Mouse (Mus musculus) liver, embryonic 15.5 days (tissue): ENCODE measurements around the gene Polr2i. TPM values are rescaled to one million over a fixed set of nuclear protein-coding genes. Genes with fewer than 3 reads are reported as not detected.
A peak's percentile ranks its signal among the peaks of the same experiment; 100 is the strongest.
"Not testable (repeated sequence)": the region's sequence is repeated elsewhere in the genome, so short reads cannot be mapped to it uniquely, and the experiment has no call there.

Experiments
- ATAC-seq: fragments of 200-750 bp; cut with Nextera tagmentation; 2 replicates; pipeline ENCODE4 v1.8.0; 2017; ENCODE audit warnings: moderate number of reproducible peaks, mild to moderate bottlenecking, moderate library complexity; ENCODE audit not compliant: insufficient read depth
- H3K27ac ChIP-seq: fragments of 300-500 bp; sonication (generic); replicated peaks from 2 replicates; pipeline ENCODE4 v1.5.1; 2015; ENCODE audit warnings: mild to moderate bottlenecking, inconsistent platforms
- H3K27me3 ChIP-seq: fragments of 300-500 bp; sonication (generic); 2 replicates; pipeline ENCODE4 v1.6.1; 2015; ENCODE audit warnings: mild to moderate bottlenecking, inconsistent platforms
- H3K36me3 ChIP-seq: fragments of 300-500 bp; sonication (generic); replicated peaks from 2 replicates; pipeline ENCODE4 v1.6.1; 2015; ENCODE audit warnings: moderate library complexity, mild to moderate bottlenecking, inconsistent platforms
- H3K4me1 ChIP-seq: fragments of 300-500 bp; sonication (generic); replicated peaks from 2 replicates; pipeline ENCODE4 v1.6.1; 2015; ENCODE audit warnings: inconsistent platforms
- H3K4me2 ChIP-seq: fragments of 300-500 bp; sonication (generic); 2 replicates; pipeline ENCODE4 v1.6.1; 2015; ENCODE audit warnings: moderate library complexity, mild to moderate bottlenecking, inconsistent platforms
- H3K4me3 ChIP-seq: fragments of 300-500 bp; sonication (generic); replicated peaks from 2 replicates; pipeline ENCODE4 v1.5.1; 2015; ENCODE audit warnings: mild to moderate bottlenecking, inconsistent platforms
- H3K9ac ChIP-seq: fragments of 300-500 bp; sonication (generic); 2 replicates; pipeline ENCODE4 v1.6.1; 2015; ENCODE audit warnings: moderate library complexity, mild to moderate bottlenecking, inconsistent platforms
- H3K9me3 ChIP-seq: fragments of 300-500 bp; sonication (generic); replicated peaks from 2 replicates; pipeline ENCODE4 v1.6.1; 2016; ENCODE audit warnings: inconsistent platforms
- WGBS: fragments of 180-500 bp; shearing (Covaris S2); methylation state at CpG from one replicate; pipeline ENCODE4 v1.1.7; 2015; ENCODE audit warnings: mixed read lengths; ENCODE audit not compliant: insufficient replicate concordance; 5-methylcytosine and 5-hydroxymethylcytosine counted together
- polyA plus RNA-seq: library from polyadenylated mRNA; unstranded; fragments of >200 nt; fragmentation: Nextera tagmentation; extraction: Ambion mirVana; gene quantifications from 2 replicates; pipeline ENCODE4 v1.2.1, GENCODE M21; 2015

The Polr2i gene
- polyA plus RNA-seq, 1 experiment from 2014 or later = 43.3 TPM

- Histone ChIP-seq H3K9ac (peak overlapping the region; percentile 67), H3K36me3 (peaks cover 14% of the 10 kb centered on the region), H3K4me2 (peak overlapping the region; percentile 95), H3K4me3 (peak overlapping the region; percentile 75), H3K4me1 (peaks cover 25% of the 10 kb centered on the region), H3K27me3 (no peaks in the 10 kb centered on the region), H3K9me3 (no peaks in the 10 kb centered on the region), H3K27ac (peak overlapping the region; percentile 92)
- 4% methylated on average over 24 of the region's 24 CpGs for WGBS
- ATAC-seq = peak; percentile 9; the same call in 1 of the 2 replicates
Measured at GRCm38 (mm10) chr7:30232631-30233148, 942 bp downstream of the Polr2i start.

- no peak overlapping the region for H3K9ac ChIP-seq
- 83% methylated on average over 20 of the region's 20 CpGs for WGBS
- H3K27me3 ChIP-seq = no peaks in the 10 kb centered on the region
- H3K27ac ChIP-seq = no peak overlapping the region
- peak overlapping the region; percentile 75 for H3K4me3 ChIP-seq
- H3K4me1 ChIP-seq = peaks cover 25% of the 10 kb centered on the region
- no peaks in the 10 kb centered on the region for H3K9me3 ChIP-seq
- H3K4me2 ChIP-seq = peak overlapping the region; percentile 95
- H3K36me3 ChIP-seq = peaks cover 11% of the 10 kb centered on the region
- ATAC-seq = no peak
Measured at GRCm38 (mm10) chr7:30233387-30233786, 1.6 kb downstream of the Polr2i start.

GRCm38 (mm10) chr7:30234276-30234858 is 2.6 kb downstream of the Polr2i start:
- H3K9me3 ChIP-seq = no peaks in the 10 kb centered on the region
- H3K4me3 ChIP-seq = no peak overlapping the region
- no peak overlapping the region for H3K27ac ChIP-seq
- H3K4me2 ChIP-seq = no peak overlapping the region
- no peaks in the 10 kb centered on the region for H3K27me3 ChIP-seq
- WGBS = 84% methylated on average over 15 of the region's 15 CpGs
- peaks cover 11% of the 10 kb centered on the region for H3K36me3 ChIP-seq
- no peak overlapping the region for H3K9ac ChIP-seq
- peaks cover 25% of the 10 kb centered on the region for H3K4me1 ChIP-seq
- no peak for ATAC-seq

DNA sequence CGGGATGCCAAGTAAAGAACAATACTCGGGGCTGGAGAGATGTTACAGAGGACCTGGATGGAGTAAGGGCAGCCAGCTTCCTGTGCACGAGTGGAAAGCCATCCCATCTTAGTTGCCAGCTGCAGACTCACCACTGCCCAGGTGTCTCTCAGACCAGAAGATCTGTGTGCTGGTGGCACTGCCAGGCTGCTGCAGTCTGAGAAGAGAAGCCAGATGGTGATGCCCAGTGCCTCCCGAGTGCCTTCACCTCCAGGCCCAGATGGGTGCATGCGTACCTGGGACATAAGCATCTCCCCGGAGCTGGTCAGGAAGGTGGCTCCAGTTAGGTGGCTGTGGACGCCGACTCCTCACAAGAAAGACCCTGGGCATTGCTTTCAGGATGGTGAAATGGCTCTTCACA is 3.3 kb downstream of the Polr2i start:
- 78% methylated on average over 8 of the region's 8 CpGs for WGBS
- Histone ChIP-seq H3K9me3 (no peaks in the 10 kb centered on the region), H3K9ac (no peak overlapping the region), H3K4me3 (no peak overlapping the region), H3K27me3 (no peaks in the 10 kb centered on the region), H3K27ac (no peak overlapping the region), H3K4me1 (peaks cover 25% of the 10 kb centered on the region), H3K36me3 (peaks cover 17% of the 10 kb centered on the region), H3K4me2 (no peak overlapping the region)
- no peak for ATAC-seq

GRCm38 (mm10) chr7:30235625-30236024 is 3.9 kb downstream of the Polr2i start, which contains the start of gene Ovol3:
TSS of gene Ovol3 (minus strand) at chr7:30235725.
- H3K36me3 ChIP-seq = peaks cover 22% of the 10 kb centered on the region
- H3K4me3 ChIP-seq = no peak within 1 kb of the TSS
- no peak for ATAC-seq
- H3K4me1 ChIP-seq = peaks cover 23% of the 10 kb centered on the region
- WGBS = 67% methylated on average over 4 of the region's 4 CpGs
- H3K9me3 ChIP-seq = no peaks in the 10 kb centered on the region
- no peak within 1 kb of the TSS for H3K4me2 ChIP-seq
- H3K27me3 ChIP-seq = no peaks in the 10 kb centered on the region
- no peak within 1 kb of the TSS for H3K27ac ChIP-seq
- H3K9ac ChIP-seq = no peak within 1 kb of the TSS

DNA sequence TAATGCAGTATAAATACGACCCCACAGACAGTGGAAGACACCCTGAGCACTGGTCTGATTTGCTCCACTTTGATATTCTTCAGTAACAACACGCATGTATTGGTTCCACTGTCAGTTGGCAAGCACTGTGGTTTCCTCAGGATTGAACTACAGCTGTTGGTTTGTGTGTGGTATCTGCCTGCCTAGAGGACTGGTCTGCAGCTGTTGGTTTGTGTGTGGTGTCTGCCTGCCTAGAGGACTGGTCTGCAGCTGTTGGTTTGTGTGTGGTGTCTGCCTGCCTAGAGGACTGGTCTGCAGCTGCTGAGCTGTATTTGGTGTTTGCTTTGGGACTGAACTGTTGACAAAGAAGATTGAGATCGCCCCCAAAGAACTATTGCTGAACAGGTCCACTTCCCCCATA is 5.6 kb downstream of the Polr2i start:
- WGBS = 63% methylated on average over 3 of the region's 3 CpGs
- not testable (repeated sequence) for H3K27me3 ChIP-seq, H3K4me3 ChIP-seq, H3K9me3 ChIP-seq, ATAC-seq, H3K27ac ChIP-seq, H3K4me2 ChIP-seq, H3K9ac ChIP-seq
- Histone ChIP-seq H3K4me1 (peaks cover 13% of the 10 kb centered on the region), H3K36me3 (peaks cover 40% of the 10 kb centered on the region)

DNA sequence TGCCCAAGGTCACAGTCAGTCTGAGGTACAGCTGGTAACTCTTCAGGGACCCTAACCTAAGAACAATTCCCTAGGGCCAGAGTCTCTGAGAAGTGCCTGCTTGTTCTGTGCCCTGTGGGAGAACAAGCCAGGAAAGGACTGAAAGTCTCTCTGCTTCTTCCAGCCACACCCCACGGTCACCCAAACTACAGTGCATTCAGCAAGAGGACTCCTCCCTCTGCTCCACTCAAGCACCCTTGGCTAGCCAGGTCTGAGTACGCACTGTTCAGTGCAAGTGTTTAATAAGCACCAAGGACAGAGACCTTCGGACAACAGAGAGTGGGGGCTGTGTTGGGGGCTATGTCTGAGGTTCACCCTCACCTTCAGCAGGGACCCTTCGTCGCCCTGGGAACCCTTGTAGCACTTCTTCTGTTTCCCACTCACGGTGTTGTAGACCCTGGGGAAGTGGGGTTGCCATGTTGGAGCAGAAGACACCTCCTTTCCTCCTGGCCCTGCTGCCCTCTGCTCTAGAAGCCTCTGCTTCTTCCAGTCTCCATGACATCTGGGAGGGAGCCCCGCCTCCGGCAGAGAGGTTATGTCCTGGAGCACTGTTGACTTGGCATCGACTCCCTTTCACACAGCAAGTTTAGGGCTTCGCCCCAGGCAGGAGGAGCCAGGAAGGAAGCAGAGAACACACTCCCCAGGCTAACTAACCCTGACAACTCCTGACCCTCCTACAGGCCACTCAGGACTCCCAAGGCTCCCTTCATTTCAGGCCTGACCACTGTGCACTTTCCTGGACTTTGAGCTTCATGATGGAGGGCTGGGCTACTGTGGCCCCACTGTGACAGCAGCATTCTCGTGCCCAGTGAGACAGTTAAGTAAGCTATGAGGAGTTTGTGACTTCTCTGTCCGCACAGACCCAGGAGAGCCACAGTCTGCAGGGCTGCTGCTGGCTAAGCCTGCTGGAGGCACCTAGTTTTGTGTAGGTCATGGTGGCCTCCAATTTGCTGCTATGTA is 20.5 kb downstream of the Polr2i start:
- Histone ChIP-seq H3K4me3 (no peak overlapping the region), H3K9me3 (no peaks in the 10 kb centered on the region), H3K4me2 (no peak overlapping the region), H3K27ac (no peak overlapping the region), H3K4me1 (peaks cover 4% of the 10 kb centered on the region; the same call in 1 of the 2 replicates), H3K27me3 (no peaks in the 10 kb centered on the region), H3K9ac (no peak overlapping the region), H3K36me3 (peaks cover 58% of the 10 kb centered on the region)
- 74% methylated on average over 12 of the region's 12 CpGs for WGBS
- ATAC-seq = no peak

GRCm38 (mm10) chr7:30265041-30265440 is 33.3 kb downstream of the Polr2i start:
- ATAC-seq = no peak

GRCm38 (mm10) chr7:30265531-30265930 is 33.8 kb downstream of the Polr2i start:
- H3K9me3 ChIP-seq = no peaks in the 10 kb centered on the region
- H3K9ac ChIP-seq = no peak overlapping the region
- ATAC-seq = no peak
- WGBS = 78% methylated on average over 5 of the region's 5 CpGs
- H3K4me3 ChIP-seq = no peak overlapping the region
- no peaks in the 10 kb centered on the region for H3K27me3 ChIP-seq
- H3K4me1 ChIP-seq = no peaks in the 10 kb centered on the region
- H3K4me2 ChIP-seq = no peak overlapping the region
- H3K27ac ChIP-seq = no peak overlapping the region
- peaks cover 86% of the 10 kb centered on the region for H3K36me3 ChIP-seq

More at GRCm38 (mm10) chr7:30265041-30265440, 33.3 kb downstream of the Polr2i start:
- Histone ChIP-seq H3K27ac (no peak overlapping the region), H3K4me3 (no peak overlapping the region), H3K4me2 (no peak overlapping the region), H3K36me3 (peaks cover 85% of the 10 kb centered on the region), H3K27me3 (no peaks in the 10 kb centered on the region), H3K9me3 (no peaks in the 10 kb centered on the region), H3K4me1 (no peaks in the 10 kb centered on the region), H3K9ac (no peak overlapping the region)
- 50% methylated on average over 2 of the region's 2 CpGs for WGBS

DNA sequence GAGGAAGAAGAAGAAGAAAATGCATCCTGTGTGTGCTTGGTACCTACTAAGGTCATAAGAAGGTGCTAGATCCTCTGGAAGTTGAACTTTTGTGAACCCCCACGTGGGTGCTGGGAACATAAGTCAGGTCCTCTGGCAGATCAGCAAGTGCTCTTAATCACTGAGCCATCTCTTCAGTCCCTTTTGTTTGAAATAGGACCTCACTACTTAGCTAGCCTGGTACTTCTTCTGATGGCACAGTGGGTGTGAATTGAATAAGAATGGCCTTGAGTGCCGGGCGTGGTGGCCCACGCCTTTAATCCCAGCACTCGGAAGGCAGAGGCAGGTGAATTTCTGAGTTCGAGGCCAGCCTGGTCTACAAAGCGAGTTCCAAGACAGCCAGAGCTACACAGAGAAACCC is 34.2 kb downstream of the Polr2i start:
- WGBS = 76% methylated on average over 7 of the region's 7 CpGs
- Histone ChIP-seq H3K4me3 (no peak overlapping the region), H3K4me2 (no peak overlapping the region), H3K9ac (no peak overlapping the region), H3K27ac (no peak overlapping the region), H3K36me3 (peaks cover 88% of the 10 kb centered on the region), H3K9me3 (no peaks in the 10 kb centered on the region), H3K27me3 (no peaks in the 10 kb centered on the region), H3K4me1 (no peaks in the 10 kb centered on the region)
- no peak for ATAC-seq

GRCm38 (mm10) chr7:30266780-30267179 is 35.0 kb downstream of the Polr2i start:
- Histone ChIP-seq H3K27ac (no peak overlapping the region), H3K4me3 (no peak overlapping the region), H3K27me3 (no peaks in the 10 kb centered on the region), H3K9ac (no peak overlapping the region), H3K9me3 (no peaks in the 10 kb centered on the region), H3K36me3 (peaks cover 87% of the 10 kb centered on the region), H3K4me1 (no peaks in the 10 kb centered on the region), H3K4me2 (no peak overlapping the region)
- 81% methylated on average over 3 of the region's 3 CpGs for WGBS
- no peak for ATAC-seq
